Mouse (Mus musculus) erythroblast, embryonic 14.5 days (primary cell): ENCODE measurements around the gene Ccm2l. TPM values are rescaled to one million over a fixed set of nuclear protein-coding genes. Genes with fewer than 3 reads are reported as not detected.

ENCODE experiments used
- H3K27me3 ChIP-seq: 2 replicates; pipeline ENCODE4 v1.6.1; 2012; ENCODE audit warnings: inconsistent platforms; ENCODE audit not compliant: control insufficient read depth
- H3K36me3 ChIP-seq: 2 replicates; pipeline ENCODE4 v1.6.1; 2012; ENCODE audit warnings: mild to moderate bottlenecking, inconsistent platforms; ENCODE audit not compliant: control insufficient read depth
- H3K4me1 ChIP-seq: 2 replicates; pipeline ENCODE4 v1.6.1; 2012; ENCODE audit warnings: inconsistent platforms; ENCODE audit not compliant: control insufficient read depth
- H3K4me3 ChIP-seq: replicated peaks from 2 replicates; pipeline ENCODE3; 2012; ENCODE audit warnings: moderate library complexity, mild to moderate bottlenecking, inconsistent platforms
- H3K9me3 ChIP-seq: 2 replicates; pipeline ENCODE4 v1.6.1; 2012; ENCODE audit warnings: low read length, inconsistent platforms, mixed read lengths; ENCODE audit not compliant: control insufficient read depth
- GATA1 ChIP-seq: IDR thresholded peaks from 2 replicates; pipeline ENCODE4 v1.6.1; 2012; ENCODE audit warnings: low read length, inconsistent platforms, mixed read lengths
- TAL1 ChIP-seq: IDR thresholded peaks from 3 replicates; pipeline ENCODE4 v1.6.1; 2012; ENCODE audit warnings: low read length, inconsistent platforms, mixed read lengths
- polyA plus RNA-seq: library from polyadenylated mRNA; stranded (reverse); fragments of >175 nt; gene quantifications from 2 replicates; pipeline ENCODE4 v1.2.3, GENCODE M21; 2012

Ccm2l gene
- polyA plus RNA-seq, 1 experiment = not detected

DNA sequence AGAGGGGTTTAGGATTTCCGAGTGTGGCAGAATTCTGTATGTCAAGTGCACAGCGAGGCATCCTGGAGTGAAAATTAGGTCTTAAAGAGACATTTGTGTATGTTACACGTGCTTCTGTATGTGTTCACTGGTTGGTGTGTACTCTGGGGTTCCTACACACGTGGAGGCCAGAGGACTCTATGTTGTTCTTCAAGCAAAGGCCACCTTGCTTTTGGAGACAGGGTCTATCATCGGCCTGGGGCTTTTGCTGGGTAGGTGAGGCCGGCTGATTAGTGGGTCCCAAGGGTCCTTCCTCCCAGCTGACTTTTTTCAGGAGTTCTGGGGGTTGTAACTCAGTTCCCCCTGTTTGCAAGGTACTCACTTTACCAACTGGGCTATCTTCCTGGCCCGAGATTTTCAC lies 43.8 kb downstream of the Ccm2l start:
- H3K36me3 ChIP-seq = no peaks in the 10 kb centered on the region
- TF ChIP-seq TAL1 (no peak), GATA1 (no peak)
- peaks cover 59% of the 10 kb centered on the region for H3K27me3 ChIP-seq
- H3K4me1 ChIP-seq = peaks cover 6% of the 10 kb centered on the region
- H3K9me3 ChIP-seq = no peaks in the 10 kb centered on the region
- H3K4me3 ChIP-seq = no peak overlapping the region

DNA sequence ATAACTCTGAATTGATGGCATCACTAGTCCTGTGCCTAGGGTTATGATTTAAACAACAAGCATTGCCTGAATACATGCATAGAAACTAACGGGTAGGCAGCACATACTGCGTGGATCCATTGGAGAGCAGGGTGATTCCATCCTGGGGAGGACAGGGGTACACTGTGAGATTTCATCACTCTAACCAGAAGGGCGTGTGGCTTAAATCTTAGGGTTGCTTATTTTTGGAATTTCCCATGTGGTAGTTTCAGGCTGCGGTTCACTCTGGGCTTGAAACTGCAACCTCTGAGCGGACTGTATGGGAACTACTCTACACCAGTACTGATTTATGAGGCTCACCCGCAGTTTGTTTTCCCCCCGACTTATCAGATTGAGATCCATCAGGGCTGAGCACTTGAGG lies 45.5 kb downstream of the Ccm2l start:
- Histone ChIP-seq H3K27me3 (peaks cover 55% of the 10 kb centered on the region), H3K4me3 (no peak overlapping the region), H3K4me1 (peaks cover 6% of the 10 kb centered on the region), H3K9me3 (no peaks in the 10 kb centered on the region), H3K36me3 (no peaks in the 10 kb centered on the region)
- TF ChIP-seq TAL1 = no peak
- TF ChIP-seq GATA1 = no peak

DNA sequence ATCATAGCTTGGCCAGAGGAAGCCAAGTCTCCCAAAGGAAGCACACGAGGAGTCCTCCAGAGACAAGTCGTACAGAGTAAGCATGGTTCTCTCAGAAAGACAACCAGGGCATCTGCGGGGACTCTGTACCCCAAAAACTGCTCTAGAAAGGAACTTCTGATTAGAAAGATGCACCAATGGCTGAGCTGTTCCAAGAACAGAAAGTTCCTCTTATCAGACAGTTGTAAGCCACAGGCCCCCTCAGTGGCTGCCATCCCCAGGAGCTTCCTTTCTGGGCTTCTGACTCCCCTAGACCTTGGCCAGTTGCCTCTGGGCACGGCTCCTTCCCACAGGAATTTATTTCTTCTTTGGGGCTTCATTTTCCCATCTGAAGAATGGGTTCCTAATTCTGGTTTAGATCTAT lies 49.9 kb downstream of the Ccm2l start:
- Histone ChIP-seq H3K36me3 (no peaks in the 10 kb centered on the region), H3K27me3 (peaks cover 11% of the 10 kb centered on the region; the same call in 1 of the 2 replicates), H3K4me1 (no peaks in the 10 kb centered on the region), H3K9me3 (no peaks in the 10 kb centered on the region), H3K4me3 (no peak overlapping the region)
- TF ChIP-seq TAL1 = no peak
- TF ChIP-seq GATA1 = no peak

DNA sequence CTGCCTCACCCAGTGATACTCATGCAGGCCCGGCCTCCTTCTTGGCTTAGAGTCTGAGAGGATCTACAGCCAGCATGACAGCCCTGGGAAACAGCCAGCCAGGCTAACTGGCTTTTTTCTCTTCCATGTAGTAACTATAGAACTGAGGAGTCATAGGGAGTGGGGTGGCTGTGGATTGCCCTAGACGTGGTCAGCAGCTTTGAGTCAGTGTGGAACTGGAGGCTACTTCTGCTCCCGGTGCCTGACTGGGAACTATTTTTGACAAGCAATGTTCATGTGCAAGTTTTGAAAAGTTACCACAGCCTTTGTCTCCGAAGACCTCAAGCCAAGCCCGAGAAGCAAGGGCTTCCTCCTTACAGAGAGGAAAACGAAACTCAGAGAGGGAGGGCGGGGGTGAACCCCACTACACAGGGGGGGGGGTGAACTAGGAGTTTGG lies 51.3 kb downstream of the Ccm2l start:
- Histone ChIP-seq H3K4me1 (no peaks in the 10 kb centered on the region), H3K9me3 (no peaks in the 10 kb centered on the region), H3K36me3 (no peaks in the 10 kb centered on the region), H3K27me3 (no peaks in the 10 kb centered on the region), H3K4me3 (no peak overlapping the region)
- TF ChIP-seq GATA1 (no peak), TAL1 (no peak)

DNA sequence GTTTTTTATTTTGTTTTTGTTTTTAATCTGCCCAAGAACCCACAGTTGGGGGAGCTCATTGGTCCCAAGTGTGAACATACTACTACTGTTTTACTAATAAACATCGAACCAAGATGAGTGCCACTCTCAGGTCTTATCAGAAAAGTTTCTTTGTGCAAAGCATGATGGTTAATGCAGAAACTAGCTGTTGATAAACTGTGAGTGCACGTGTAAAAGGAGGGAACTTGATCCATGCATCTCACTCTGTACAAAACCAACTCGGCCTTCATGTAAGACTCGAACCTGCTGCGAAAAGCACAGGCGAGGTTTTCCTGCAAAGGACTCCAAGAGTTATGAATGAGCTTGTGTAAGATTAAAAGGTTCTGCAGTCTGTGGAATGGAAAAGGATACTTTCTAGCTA lies 53.7 kb downstream of the Ccm2l start:
- no peak for TF ChIP-seq GATA1
- TF ChIP-seq TAL1 = no peak
- no peak overlapping the region for H3K4me3 ChIP-seq
- no peaks in the 10 kb centered on the region for H3K4me1 ChIP-seq
- H3K27me3 ChIP-seq = no peaks in the 10 kb centered on the region
- H3K36me3 ChIP-seq = no peaks in the 10 kb centered on the region
- H3K9me3 ChIP-seq = no peaks in the 10 kb centered on the region

DNA sequence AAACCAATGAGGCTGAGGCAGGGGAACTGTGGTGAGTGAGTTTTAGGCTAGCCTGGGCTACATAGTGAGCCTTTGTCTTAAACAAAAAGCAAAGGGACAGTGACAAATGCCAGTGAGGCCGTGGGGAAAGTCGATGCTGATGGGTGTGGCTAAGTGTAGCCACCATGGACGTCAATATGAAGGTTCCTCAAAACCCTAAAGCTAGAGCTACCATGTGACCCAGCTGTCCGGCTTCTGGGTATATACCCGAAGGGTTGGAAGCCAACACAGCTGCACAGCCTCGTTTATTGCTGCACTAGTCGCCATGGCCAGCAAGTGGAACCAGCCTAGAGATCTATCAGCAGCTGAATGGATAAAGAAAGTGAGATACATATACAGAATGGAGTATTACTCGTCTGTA lies 54.4 kb downstream of the Ccm2l start:
- Histone ChIP-seq H3K4me3 (no peak overlapping the region), H3K27me3 (no peaks in the 10 kb centered on the region), H3K36me3 (no peaks in the 10 kb centered on the region), H3K4me1 (no peaks in the 10 kb centered on the region), H3K9me3 (no peaks in the 10 kb centered on the region)
- no peak for TF ChIP-seq TAL1
- TF ChIP-seq GATA1 = no peak

DNA sequence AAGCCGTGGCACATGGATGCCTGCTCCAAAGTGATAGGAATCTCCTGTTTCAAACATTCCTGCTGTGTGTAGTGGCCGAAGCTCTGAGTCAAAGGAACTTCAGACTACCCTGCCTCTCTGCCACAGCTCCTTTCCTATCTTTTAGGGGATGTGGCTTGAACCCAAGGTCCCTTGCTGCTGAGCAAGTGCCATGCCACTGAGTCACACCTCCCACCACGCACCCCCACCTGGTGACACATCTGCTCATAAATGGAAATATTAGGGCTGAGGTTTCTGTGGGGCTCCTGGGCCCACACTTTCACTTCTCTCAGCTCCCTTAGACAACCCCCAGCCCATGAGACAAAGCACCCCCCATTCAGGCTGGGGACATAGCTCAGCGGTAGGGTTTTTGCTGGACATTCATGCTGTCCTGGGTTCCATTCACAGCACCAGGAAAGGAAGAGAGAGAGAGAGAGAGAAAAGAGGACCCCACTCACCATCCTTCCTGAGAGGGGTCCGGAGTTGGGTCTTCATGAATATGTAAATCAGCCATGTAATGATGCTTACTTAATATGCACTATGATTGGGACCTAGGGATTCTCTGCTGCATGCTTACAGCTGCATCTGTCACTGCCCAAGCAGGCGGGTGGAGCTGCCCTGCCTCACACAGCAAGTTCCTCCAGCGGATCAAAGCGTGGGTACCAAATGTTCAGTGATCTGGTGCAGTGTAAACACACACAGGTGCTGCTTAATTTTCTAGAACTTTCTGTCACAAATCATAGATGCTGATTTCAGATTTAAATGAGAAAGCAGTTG lies 56.3 kb downstream of the Ccm2l start:
- no peaks in the 10 kb centered on the region for H3K4me1 ChIP-seq
- no peak overlapping the region for H3K4me3 ChIP-seq
- no peaks in the 10 kb centered on the region for H3K36me3 ChIP-seq
- H3K27me3 ChIP-seq = peaks cover 2% of the 10 kb centered on the region; the same call in 1 of the 2 replicates
- H3K9me3 ChIP-seq = no peaks in the 10 kb centered on the region
- TF ChIP-seq GATA1 (no peak), TAL1 (no peak)

DNA sequence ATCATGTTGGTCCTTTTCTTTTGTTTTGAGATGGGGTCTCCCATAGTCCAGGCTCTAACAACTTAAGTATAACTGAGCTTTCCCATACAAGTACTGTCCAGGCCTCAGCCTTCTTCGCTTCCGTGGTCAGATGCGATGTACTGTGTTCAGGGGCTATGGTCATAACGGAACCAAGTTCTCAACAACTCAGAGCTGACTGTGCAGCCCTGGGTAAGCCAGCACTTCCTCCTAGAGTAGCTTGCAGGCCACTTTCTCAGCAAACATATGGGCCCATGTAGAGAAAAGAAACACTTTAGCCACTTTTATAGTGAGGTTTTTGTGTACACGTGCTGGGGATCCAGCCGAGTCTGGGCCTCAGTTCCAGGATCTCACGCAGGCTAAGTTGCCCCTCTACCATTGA lies 56.9 kb downstream of the Ccm2l start:
- no peak for TF ChIP-seq GATA1
- TF ChIP-seq TAL1 = no peak

DNA sequence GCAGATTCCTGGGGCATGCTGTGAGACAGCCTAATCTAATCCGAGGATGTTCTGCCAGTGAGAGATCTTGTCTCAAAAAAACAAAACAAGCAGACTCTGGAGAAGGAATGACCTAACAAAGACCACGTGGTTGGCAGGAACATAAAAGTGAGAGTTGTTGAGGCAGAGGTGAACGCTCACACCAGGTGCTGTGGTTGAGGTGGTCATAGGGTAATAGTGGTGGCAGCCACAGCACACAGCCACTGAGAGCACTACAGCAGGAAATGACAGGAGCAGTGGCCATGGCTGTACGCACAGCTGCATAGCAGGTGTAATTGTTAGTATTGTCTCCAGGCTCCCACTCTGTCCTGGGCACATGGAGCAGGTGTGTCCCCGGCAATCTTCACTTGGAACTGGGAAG lies 60.1 kb downstream of the Ccm2l start:
- H3K27me3 ChIP-seq = peaks cover 2% of the 10 kb centered on the region; the same call in 1 of the 2 replicates
- TF ChIP-seq TAL1 = no peak
- no peak for TF ChIP-seq GATA1
- H3K4me3 ChIP-seq = no peak overlapping the region

More for the DNA sequence above, 56.9 kb downstream of the Ccm2l start:
- H3K36me3 ChIP-seq = no peaks in the 10 kb centered on the region
- H3K4me3 ChIP-seq = no peak overlapping the region
- H3K27me3 ChIP-seq = peaks cover 2% of the 10 kb centered on the region; the same call in 1 of the 2 replicates
- no peaks in the 10 kb centered on the region for H3K4me1 ChIP-seq
- H3K9me3 ChIP-seq = no peaks in the 10 kb centered on the region

DNA sequence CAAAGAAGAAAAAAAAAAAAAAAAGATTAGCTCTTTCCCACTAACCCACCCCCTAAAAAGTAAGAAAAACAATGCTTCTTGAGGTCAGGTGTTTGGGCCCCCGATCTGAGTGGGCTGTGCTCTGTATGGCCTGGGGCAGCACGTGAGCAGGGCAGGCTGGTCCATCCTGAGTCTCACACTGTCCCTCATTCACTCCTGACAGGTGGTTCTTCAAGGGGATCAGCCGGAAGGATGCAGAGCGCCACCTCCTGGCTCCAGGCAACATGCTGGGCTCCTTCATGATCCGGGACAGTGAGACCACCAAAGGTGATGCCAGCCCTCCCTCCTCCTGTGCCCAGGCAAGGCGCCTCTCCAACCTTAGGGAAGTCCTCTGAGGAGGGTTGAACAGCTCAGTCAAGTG lies 65.3 kb downstream of the Ccm2l start:
- Histone ChIP-seq H3K9me3 (no peaks in the 10 kb centered on the region), H3K4me1 (no peaks in the 10 kb centered on the region), H3K27me3 (peaks cover 1% of the 10 kb centered on the region; the same call in 1 of the 2 replicates), H3K36me3 (no peaks in the 10 kb centered on the region), H3K4me3 (no peak overlapping the region)
- no peak for TF ChIP-seq TAL1
- no peak for TF ChIP-seq GATA1

More for the DNA sequence above, 60.1 kb downstream of the Ccm2l start:
- Histone ChIP-seq H3K9me3 (no peaks in the 10 kb centered on the region), H3K36me3 (no peaks in the 10 kb centered on the region), H3K4me1 (no peaks in the 10 kb centered on the region)

Other genes with a start within 250 kb of the Ccm2l start
- 212 and 213 TPM in 2 replicates for gene Bcl2l1, start 234.2 kb upstream of the Ccm2l start, polyA plus RNA-seq
- 4.9 and 5.7 TPM in 2 replicates for gene Tpx2, start 218.0 kb upstream of the Ccm2l start, polyA plus RNA-seq
- gene Mylk2, start 154.6 kb upstream of the Ccm2l start, polyA plus RNA-seq = not detected in 2 replicates
- not detected in 2 replicates for gene Foxs1, start 132.7 kb upstream of the Ccm2l start, polyA plus RNA-seq
- gene Dusp15, start 114.3 kb upstream of the Ccm2l start, polyA plus RNA-seq = not detected in 2 replicates
- gene Ttll9, start 103.5 kb upstream of the Ccm2l start, polyA plus RNA-seq = not detected in 2 replicates
- 1.2 and 1.4 TPM in 2 replicates for gene Pdrg1, start 50.5 kb upstream of the Ccm2l start, polyA plus RNA-seq
- gene Xkr7, start 34.1 kb upstream of the Ccm2l start, polyA plus RNA-seq = not detected in 2 replicates
- 0.09 and 0.13 TPM in 2 replicates for gene Hck, start 42.5 kb downstream of the Ccm2l start, polyA plus RNA-seq
- 2.4 and 2.8 TPM in 2 replicates for gene Tm9sf4, start 95.3 kb downstream of the Ccm2l start, polyA plus RNA-seq
- 0.14 and 0.16 TPM in 2 replicates for gene Tspyl3, start 159.5 kb downstream of the Ccm2l start, polyA plus RNA-seq
- 2.2 and 2.3 TPM in 2 replicates for gene Plagl2, start 175.5 kb downstream of the Ccm2l start, polyA plus RNA-seq
- gene Pofut1, start 175.6 kb downstream of the Ccm2l start, polyA plus RNA-seq = 0.58 and 0.97 TPM in 2 replicates
- gene Kif3b, start 225.5 kb downstream of the Ccm2l start, polyA plus RNA-seq = 0.02 and 0.05 TPM in 2 replicates